Mouse (Mus musculus) brain, adult 2 months (tissue): ENCODE results near the gene Sp9.

Source experiments
- DNase-seq: peaks from one replicate; pipeline ENCODE4 v3.0.0; 2011; ENCODE audit warnings: low read depth, low spot score

Gene Sp9

DNA sequence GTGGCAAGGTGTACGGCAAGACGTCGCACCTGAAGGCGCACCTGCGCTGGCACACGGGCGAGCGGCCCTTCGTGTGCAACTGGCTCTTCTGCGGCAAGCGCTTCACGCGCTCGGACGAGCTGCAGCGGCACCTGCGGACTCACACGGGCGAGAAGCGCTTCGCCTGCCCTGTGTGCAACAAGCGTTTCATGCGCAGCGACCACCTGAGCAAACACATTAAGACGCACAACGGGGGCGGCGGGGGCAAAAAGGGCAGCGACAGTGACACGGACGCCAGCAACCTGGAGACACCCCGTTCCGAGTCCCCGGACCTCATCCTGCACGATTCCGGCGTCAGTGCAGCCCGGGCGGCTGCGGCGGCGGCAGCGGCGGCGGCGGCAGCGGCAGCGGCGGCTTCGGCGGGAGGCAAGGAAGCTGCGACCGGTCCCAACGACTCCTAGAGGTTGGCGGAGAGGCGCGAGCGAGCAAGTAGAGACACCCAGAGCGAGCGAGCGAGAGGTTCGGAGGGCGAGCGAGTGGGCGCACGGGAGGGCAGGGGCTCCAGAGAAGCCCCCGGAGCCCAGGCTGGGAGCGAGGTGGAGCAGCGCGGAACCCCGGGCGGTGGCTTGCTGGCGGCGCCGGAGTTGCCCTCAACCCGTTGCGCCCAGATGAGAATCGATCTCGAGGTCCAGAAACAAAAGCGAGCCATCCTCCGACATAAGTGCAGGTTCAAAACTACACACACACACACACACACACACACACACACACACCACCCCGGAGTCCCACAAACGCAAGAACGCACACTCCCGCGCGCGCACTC lies 2.6 kb downstream of the Sp9 start:
- no peak for DNase-seq

DNA sequence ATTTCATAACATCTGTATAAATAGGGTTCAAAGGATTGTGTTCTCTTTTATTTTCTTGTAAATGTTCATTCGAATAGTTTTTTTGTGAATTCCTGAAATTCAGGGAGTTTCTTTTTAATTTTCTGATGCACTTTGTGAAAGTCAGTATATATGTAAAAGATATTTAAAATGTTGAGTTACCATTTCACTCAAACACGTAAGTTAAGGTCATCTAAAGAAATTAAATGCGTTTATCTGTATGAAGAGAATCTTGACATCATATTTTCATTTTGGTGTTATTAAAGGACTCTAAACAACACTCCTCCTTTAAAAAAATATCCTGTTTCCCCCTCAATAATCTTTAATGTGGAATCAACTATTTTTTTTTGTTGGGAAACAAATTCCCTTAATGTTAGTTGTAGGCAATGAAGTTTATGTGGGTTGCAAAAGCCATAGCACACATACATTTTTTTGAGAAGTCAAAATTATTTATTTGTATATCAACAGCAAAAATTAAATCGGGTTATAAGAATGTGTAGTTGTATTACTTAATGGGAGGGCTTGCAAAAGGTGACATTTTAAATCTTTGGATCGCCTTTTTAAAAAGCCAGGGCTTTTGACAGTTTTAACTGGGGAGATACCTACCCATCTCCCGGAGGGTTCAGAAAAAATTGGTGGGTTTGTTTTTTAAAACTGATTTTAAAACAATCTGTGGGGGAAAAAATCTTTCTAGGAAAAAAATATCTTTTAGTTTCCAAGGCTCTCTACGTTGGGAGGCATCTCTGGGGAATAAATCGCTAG lies 3.7 kb downstream of the Sp9 start:
- DNase-seq: no peak

DNA sequence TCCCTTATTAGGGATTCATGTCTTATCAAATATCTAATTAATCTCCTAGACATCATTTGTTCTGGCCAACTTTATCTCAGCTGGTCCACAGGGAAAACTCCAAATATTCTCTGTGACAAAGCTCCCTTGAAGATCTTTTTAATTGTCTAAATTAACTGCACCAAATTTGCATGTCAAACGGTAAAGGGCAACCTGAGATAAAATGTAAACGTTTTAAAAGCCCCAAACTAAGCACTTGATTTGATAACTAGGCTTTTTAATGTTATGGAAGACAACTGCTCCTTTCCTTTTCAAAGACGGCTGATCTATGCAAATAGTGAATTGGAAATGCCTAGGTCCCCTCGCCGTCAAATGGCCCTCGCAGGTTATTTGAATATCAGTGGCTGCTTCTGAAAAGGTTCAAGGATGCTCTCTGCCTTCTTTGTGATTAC lies 4.4 kb downstream of the Sp9 start:
- no peak for DNase-seq

DNA sequence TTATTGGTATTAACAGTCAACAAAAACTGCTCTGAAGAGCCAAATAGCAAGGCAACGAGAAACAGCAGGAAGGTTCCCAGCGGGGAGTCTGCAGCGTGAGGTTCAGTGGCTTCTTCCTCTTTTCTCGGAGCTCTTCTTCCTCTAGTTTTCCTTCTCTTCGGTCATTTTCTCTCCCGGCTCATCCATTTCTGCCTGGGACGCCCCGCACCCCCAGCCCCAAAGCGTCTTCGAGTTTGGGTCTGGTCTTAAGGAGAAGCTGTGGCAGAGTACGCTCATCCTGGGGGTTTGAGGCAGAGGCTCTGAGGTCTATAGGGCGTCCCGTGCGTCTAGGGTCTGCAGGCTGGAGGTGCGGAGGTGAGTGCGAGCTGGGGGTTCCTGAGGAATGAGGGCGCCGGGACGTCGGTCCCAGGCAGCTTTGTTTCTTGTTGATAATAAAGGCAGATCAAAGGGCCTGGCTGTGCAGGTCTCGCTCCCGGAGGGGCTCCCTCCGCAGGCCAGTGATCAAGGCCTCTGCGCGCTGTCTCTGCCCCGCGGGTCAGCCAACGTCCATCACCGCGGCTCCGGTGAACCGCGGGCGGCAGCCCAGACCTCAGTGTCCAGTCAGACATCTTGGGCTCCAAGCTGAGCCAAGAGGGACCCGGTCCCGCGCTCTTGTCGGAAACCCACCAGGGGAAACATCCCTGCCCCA lies 5.4 kb downstream of the Sp9 start:
- no peak for DNase-seq

DNA sequence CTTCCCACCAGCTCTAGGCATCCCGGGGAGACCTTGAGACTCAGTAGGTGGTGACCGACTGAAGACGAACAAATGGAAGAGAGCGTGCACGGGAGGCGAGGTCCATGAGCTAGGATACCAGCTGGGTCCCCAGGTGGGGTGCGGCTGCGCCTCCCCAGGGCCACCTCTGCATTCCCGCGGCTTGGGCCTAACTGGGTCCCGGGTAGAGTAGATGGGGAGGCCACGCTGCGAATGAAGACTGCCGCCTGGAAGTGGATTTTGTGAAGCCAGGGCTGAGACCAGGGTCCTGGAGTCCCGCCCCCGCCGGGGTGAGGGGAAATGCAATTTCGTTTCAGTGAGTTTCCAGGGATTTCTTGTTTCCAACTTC lies 6.0 kb downstream of the Sp9 start:
- no peak for DNase-seq

DNA sequence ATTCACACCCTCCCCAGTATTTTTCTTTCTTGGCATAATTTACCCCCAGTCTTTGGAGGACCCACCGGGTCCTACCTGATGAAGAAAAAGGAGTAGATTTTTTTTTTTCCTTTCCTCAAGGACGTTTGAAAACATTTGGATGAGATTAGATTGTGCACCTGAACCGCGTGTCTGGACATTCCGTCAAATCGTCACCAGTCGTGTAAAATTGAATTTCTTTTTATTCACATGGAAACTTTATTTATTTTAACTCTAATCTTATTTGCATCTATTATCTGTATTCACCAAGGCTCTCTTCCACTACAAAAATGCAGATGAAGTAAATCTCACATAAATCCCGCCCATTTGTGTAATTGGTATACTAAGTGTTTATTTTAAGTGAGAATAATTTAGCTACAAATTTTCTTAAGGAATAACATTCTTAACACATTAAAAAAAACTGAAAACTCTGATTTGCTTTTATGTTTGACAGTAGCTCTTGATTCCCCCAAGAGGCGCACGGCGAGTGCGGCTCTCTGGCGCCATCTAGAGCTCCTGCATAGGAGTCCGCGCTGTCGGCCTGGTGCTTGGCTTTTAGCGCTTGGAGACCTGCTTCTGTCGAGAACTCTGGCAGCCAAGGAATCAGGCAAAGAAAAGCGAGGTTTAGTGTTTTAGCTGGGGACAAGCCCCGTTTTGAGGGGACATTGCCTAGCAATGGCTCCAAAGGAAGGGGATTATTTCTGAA lies 6.6 kb downstream of the Sp9 start:
- peak; percentile 95 for DNase-seq

DNA sequence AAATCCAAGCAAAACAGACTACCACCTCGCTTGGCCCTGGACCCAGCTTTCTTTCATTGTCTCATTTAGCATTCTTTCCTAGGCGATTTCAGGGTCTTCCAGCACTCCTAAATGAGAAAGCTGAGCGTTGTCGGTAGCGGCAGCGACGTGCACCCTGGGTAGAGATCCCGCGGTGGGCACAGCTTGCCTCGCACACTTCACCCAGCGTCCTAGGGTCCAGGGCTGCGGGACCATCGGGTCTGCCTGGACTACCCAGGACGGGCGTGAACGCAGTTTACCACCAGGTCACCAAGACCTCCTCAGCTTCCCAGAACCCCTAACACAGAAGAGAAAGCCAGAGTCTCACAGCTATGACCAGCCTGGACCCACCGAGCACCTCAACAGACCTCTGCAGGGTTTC lies 7.1 kb downstream of the Sp9 start:
- no peak for DNase-seq

DNA sequence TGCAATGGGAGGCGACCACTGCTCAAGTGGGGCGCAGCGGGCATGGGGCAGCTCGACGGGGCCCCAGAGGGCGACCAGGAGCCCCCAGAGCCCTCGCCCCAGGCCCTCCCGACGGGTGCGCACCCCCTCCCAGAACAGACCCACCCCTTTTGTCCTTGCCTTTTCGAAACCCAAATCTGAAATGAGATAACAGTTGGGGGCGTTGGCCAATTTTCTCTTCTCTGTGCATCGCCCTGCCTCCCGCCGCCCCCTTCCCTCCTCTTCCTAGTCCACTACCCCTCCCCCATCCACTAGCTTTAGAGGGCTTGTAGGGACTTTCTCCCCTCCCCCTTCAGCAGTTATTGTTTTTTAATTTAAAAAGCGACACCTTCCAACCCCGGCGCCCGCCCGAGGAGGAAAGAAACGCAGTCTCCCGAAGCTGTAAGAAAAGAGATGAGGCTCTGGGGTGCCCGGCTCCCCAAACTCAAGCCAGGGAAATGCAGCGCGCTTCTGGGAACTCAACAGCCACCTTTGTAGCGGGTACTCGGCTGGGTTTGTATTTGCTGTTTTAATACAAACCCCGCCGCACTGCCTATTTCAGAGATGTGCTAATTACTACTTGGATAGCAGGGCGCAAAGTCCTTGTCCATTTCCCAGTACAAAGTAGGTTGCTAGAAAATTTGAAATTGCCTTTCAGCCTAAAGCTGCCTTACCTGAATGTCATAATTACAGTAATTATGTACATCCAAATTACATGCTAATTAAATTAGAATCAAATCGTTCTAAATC lies 7.7 kb downstream of the Sp9 start:
- DNase-seq: no peak

DNA sequence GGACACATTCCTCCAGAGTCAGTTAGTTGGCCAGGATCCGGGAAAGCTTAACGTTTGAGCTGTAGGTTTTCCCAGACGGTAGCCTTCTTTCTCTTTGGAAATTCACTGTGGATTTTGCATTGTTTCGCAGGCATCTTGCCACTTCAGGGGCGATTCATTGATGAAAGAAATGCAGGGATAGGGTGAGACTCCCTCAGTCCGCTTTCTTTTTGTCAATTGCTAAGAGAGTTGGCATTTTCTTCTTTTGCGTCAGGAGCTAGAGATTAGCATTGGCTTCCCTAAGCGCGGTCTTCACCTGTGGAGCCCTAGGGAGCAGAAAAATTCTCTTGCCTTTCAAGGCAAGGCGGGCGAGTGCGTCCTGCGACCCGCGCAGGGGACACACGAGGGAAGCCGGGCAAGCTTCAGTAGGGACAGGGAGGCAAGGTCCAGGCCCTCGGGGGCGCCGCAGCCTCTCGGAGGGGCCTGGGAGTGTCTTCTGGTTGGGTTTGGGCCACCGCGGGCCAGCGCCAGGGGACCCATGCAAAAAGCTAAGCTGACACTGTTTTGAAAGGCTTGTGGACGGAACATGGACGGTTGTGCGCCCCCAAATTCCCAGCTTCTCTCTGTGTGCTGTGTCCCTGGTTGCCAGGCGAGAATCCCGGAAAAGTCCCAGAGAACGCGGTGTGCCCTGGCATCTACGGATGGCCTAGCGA lies 8.8 kb downstream of the Sp9 start:
- no peak for DNase-seq

DNA sequence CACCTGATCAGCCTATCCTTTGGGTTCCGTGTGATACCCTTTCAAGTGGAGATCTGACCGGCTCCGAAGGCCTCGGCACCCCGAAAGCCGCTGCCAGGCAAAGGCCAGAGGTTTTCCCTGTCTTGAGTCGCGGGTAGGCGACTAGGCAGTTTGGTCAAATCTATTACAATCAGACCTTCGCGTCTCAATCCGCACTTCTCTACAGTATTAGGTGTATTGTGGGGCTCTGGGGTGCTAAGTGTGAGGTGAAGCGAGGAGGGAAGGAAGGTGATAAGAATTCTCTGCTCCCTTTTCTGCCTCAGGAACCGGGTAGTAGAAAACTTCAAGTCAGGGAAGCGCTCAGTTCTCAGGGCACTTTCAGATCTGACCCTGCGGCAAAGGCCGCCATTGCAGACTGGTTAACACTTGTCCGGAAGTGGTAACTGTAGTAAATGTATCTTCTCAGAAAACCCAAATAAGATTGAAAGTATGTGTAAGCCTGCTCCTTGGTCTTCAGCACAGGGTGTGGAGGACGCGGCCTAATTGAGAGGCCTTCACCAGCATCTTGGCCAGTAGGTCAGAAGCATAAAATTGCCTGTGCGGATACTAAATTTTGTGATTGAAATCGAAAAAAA lies 9.4 kb downstream of the Sp9 start:
- DNase-seq: no peak

DNA sequence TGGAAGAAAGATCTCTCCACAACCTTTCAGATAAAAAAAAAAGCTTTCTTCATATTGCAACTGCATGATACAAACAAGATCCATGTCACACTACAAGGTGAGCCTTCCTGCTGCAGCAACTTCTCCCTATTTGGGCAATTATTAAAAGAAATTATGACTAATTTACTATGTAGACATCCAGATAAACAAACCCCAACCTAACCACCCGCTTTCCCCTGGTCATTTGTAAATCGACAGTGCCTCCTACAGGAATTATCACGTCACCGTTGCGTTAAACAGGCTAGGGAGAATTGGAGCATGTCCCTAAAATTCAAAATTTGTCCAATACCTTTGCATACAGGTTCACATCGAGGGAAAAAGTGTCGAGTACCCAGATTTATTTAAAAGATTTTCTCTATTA lies 10.0 kb downstream of the Sp9 start:
- DNase-seq: no peak

DNA sequence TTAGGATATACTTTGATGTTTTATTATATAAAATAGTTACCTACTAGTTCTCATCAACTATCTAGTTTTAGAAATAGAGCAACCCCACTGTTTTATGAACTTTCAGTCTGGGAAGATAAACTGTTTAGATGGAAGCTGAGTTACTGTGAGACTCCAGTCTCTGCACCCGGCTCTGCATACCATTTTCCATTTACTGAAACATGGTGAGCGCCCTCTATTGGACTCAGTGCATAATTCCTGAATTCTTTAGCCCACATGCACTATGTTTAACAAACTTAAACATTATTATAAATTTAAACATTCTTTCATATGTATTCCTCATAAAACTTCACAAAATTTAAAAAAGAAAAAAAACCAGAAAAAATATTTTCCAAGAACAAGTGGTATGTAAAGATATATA lies 13.9 kb downstream of the Sp9 start:
- peak; percentile 83 for DNase-seq

DNA sequence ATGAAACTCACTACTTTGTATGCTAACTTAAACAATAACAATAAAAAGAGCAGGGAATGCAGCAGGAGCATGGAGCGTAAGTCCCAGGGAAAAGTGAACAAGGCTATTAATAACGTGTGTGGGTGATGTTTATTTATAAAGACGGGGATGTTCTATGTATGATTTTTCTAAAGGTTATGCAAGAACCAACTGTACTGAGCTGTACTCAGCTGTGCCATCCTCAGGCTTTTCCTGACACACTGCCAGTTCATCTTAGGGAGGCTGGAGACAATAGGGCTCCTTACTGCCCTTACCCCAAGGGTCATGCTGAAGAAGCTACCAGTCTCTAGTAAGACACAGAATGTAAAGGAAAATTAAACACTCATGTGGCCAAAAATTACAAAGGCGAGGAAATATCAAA lies 19.4 kb downstream of the Sp9 start:
- DNase-seq: peak; percentile 65

DNA sequence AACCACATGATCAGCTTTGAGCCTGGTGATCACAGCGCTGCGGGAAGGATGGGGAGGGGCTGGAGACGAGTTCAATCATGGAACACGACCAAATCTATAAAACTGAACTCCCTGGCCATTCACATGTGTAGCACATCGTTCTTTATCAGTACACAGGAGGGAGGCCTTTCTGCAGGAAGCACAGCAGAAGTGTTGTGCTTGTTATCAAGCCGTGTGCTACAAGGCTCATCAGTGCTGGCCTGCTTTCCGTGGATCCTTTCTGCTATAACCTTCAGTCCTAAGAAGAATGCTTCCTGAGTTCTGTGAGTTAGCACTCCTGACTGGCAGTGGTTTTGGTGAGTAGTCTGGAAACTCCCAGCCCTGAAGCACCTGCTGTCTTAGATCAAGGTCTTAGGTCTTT lies 23.3 kb downstream of the Sp9 start:
- DNase-seq: no peak

DNA sequence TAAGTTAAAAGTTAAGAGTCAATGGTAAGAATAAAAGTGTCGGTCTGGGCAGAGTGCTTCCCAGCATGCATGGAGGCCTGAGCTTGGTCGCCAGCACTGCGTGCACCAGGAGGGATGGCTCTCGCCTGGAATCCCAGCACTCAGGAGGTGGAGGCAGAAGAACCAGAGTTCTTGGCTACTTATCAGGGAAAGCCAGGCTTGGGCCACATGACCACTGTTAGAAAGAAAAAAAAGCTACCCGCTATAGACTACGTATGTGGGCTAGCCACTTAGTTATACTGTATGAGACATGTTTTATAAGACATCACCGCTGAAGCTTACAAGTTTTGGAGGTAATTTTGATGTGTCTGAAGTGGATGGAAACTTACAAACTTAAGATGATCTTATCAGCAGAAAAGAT lies 26.4 kb downstream of the Sp9 start:
- no peak for DNase-seq

DNA sequence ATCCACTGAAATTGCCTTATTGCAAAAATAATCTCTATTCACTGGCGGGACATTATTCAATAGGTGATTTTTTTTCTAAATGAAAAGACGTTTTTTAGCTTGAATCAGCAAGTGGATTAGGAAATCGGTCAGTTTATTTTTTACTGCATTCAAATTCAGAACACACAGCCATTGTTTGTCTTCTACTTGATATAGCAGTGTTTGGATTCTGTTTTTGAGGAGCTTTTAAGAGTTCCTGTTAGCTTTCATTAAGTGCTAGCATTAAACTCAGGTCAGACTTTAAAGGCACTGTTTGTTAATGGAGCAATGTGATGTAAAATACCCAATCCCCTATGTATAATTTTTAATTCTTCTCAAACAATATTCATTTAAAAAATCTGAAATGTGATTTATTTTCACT lies 27.1 kb downstream of the Sp9 start:
- no peak for DNase-seq

DNA sequence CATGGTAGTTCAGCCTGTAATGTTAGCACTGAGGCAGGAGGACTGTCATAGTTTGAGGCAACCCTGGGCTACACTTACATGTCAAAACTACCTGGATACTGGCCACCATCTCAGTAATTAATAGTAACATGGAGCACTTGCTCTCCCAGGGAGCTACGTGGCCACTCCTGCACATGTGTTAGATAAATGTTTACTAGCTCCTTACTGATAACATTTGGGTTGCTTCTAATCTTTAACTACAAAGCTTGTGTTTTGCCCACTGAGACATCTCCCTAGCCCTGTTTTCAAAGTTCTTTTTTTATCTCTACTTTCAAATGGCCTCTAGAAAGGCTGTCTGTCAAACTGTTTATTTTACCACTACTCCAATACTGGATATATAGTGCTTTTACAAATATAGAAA lies 30.3 kb downstream of the Sp9 start:
- DNase-seq: no peak

DNA sequence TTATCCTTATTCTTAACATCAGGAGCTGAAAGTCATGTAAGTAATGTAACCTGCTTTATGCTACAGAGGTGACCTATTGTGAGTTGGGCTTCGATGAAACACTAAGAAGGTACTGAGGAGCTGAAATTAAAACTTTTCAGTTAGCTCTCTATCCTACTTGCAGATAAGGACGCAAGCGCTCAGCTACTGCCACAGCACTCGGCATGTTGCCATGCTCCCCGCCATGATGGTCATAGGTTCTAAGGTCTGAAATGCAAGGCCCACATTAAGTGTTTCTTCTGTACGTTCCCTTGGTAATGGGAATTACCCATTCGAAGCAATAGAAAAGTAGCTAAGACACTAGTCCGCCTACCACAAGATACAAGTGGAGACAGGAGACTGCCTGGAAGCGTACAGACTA lies 31.0 kb downstream of the Sp9 start:
- DNase-seq: no peak

DNA sequence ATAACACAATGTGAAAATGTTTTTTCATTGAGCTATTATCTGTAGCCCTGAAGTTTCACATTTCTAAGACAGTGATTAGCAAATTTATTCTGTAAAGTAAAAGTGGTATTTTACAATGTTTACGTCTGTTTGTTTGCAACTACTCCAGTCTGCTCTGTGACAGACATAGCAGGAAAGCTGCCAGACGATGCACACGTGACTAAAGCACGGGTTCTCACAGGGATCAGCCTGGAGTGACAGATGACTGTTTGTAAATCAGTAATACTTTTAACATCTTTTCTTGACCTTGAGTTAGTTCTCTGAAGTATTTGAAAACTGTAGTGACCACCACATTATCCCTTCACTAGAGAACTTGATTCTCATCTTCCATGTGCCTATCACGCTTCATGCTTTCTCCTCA lies 32.8 kb downstream of the Sp9 start:
- no peak for DNase-seq

DNA sequence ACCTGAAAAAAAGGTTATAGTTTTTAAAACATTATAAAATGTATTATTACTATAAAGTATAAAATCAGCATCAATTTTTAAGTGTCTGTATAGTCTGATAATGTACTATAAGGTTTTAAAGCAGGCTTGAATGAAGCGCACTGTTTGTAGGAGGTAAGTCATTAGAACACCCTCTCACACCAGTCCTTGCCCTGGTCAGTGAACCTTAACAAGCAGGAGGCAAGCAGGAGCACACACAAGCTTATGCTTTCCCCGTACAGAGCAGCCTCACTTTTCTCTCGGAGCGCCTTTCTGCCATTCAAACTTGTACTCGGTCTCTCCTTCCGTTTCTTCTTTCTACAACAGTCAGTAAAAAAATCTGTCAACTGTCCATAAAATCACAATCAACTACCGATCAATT lies 34.3 kb downstream of the Sp9 start:
- no peak for DNase-seq
